Mouse (Mus musculus) adrenal gland, postnatal 10 days (tissue): ENCODE measurements at regions not wholly inside any gene's neighbourhood (a gene's known extent, or its start where the extent isn't known, plus 50 kb on each side); places are given as distances from the start of the nearest gene placed in this dataset.
A peak's percentile ranks its signal among the peaks of the same experiment; 100 is the strongest.

Source experiments
- DNase-seq: peaks from one replicate; pipeline ENCODE4 v3.0.0; 2021; ENCODE audit warnings: mixed read lengths

- no peak for DNase-seq
Observed at GRCm38 (mm10) chr16:49965528-49966250, 165.4 kb downstream of the Cd47 start.

GRCm38 (mm10) chr16:49966251-49966588 lies 165.9 kb downstream of the Cd47 start:
- DNase-seq: no peak

- no peak for DNase-seq
Observed at GRCm38 (mm10) chr16:49967110-49967509, 166.8 kb downstream of the Cd47 start.

GRCm38 (mm10) chr16:49968291-49968870 lies 168.0 kb downstream of the Cd47 start:
- no peak for DNase-seq

GRCm38 (mm10) chr16:49969035-49969434 lies 168.7 kb downstream of the Cd47 start:
- no peak for DNase-seq

GRCm38 (mm10) chr16:49969693-49970296 lies 169.5 kb downstream of the Cd47 start:
- no peak for DNase-seq

GRCm38 (mm10) chr16:49970297-49970804 lies 170.0 kb downstream of the Cd47 start:
- DNase-seq: no peak

GRCm38 (mm10) chr16:49971141-49971555 lies 170.8 kb downstream of the Cd47 start:
- DNase-seq: no peak

- DNase-seq: no peak
Observed at GRCm38 (mm10) chr16:49977276-49977675, 176.9 kb downstream of the Cd47 start.

GRCm38 (mm10) chr16:49979426-49979940 lies 179.2 kb downstream of the Cd47 start:
- DNase-seq: no peak

- DNase-seq: peak; percentile 41
Observed at GRCm38 (mm10) chr16:49980178-49980646, 179.9 kb downstream of the Cd47 start.

- DNase-seq: no peak
Observed at GRCm38 (mm10) chr16:49982180-49982579, 181.8 kb downstream of the Cd47 start.

- no peak for DNase-seq
Observed at GRCm38 (mm10) chr16:49985082-49986076, 185.0 kb downstream of the Cd47 start.

- no peak for DNase-seq
Observed at GRCm38 (mm10) chr16:49986954-49987353, 186.6 kb downstream of the Cd47 start.

GRCm38 (mm10) chr16:49995822-49996221 lies 195.5 kb downstream of the Cd47 start:
- no peak for DNase-seq

GRCm38 (mm10) chr16:49996593-49996992 lies 196.3 kb downstream of the Cd47 start:
- DNase-seq: no peak

- DNase-seq: peak; percentile 31
Observed at GRCm38 (mm10) chr16:49997040-49997439, 196.7 kb downstream of the Cd47 start.

GRCm38 (mm10) chr16:50000805-50001204 lies 200.5 kb downstream of the Cd47 start:
- DNase-seq: no peak

- DNase-seq: no peak
Observed at GRCm38 (mm10) chr16:50001662-50002455, 201.5 kb downstream of the Cd47 start.

- DNase-seq: no peak
Observed at GRCm38 (mm10) chr16:50002456-50002788, 202.1 kb downstream of the Cd47 start.

GRCm38 (mm10) chr16:50009046-50009445 lies 208.7 kb downstream of the Cd47 start:
- no peak for DNase-seq
